Mouse (Mus musculus) embryonic facial prominence, embryonic 10.5 days (tissue): ENCODE data around the gene Fgfr2. TPM values are rescaled to one million over a fixed set of nuclear protein-coding genes. Genes with fewer than 3 reads are reported as not detected.

Experiments
- DNase-seq: peaks from one replicate; pipeline ENCODE4 v3.0.0-alpha.2; 2017; ENCODE audit warnings: low spot score
- H3K27ac ChIP-seq: fragments of 300-500 bp; sonication (generic); replicated peaks from 2 replicates; pipeline ENCODE4 v1.5.1; 2016; ENCODE audit warnings: mild to moderate bottlenecking
- H3K27me3 ChIP-seq: fragments of 300-500 bp; sonication (generic); replicated peaks from 2 replicates; pipeline ENCODE4 v1.6.1; 2016; ENCODE audit warnings: low read depth, mild to moderate bottlenecking; ENCODE audit not compliant: poor library complexity, severe bottlenecking
- H3K36me3 ChIP-seq: fragments of 300-500 bp; sonication (generic); replicated peaks from 2 replicates; pipeline ENCODE4 v1.6.1; 2016; ENCODE audit warnings: mild to moderate bottlenecking, moderate library complexity
- H3K4me1 ChIP-seq: fragments of 300-500 bp; sonication (generic); 2 replicates; pipeline ENCODE4 v1.6.1; 2016
- H3K4me3 ChIP-seq: fragments of 300-500 bp; sonication (generic); 2 replicates; pipeline ENCODE4 v1.5.1; 2016; ENCODE audit warnings: mild to moderate bottlenecking, moderate library complexity
- H3K9me3 ChIP-seq: fragments of 300-500 bp; sonication (generic); 2 replicates; pipeline ENCODE4 v1.6.1; 2016; ENCODE audit warnings: mild to moderate bottlenecking
- whole genome bisulfite sequencing: fragments of 180-500 bp; shearing (Covaris S2); methylation state at CpG from one replicate; pipeline ENCODE4 v1.1.7; 2016; 5-methylcytosine and 5-hydroxymethylcytosine counted together
- polyA plus RNA-seq: library from polyadenylated mRNA; unstranded; fragments of >200 nt; fragmentation: Nextera tagmentation; extraction: Ambion mirVana; gene quantifications from 2 replicates; pipeline ENCODE4 v1.2.1, GENCODE M21; 2016

Fgfr2 gene
- polyA plus RNA-seq, 1 experiment from 2014 or later: 74.3 TPM

DNA sequence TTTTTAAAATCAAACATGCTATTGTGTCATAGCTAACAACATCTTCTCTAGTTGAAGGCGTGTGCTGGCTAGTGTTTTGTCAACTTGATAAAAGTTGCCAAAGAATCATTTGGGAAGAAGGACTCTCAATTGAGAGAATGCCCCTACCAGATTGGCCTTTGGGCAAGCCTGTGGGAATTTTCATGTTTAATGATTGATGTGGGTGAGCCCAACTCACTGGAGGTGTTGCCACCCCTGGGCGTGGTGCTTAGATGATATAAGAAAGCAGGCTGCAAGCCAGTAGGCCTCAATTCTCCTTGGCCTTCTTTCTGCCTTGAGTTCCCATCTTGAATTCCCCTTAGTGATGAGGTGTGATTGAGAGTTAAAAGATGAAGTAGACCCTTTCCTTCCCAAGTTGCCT, 145.2 kb downstream of the Fgfr2 start:
- Histone ChIP-seq H3K4me1 (no peaks in the 10 kb centered on the region), H3K36me3 (peaks cover 85% of the 10 kb centered on the region), H3K4me3 (no peak overlapping the region), H3K9me3 (no peaks in the 10 kb centered on the region), H3K27me3 (no peaks in the 10 kb centered on the region), H3K27ac (no peak overlapping the region)
- 95% methylated on average over 2 of the region's 2 CpGs for whole genome bisulfite sequencing
- DNase-seq: no peak

DNA sequence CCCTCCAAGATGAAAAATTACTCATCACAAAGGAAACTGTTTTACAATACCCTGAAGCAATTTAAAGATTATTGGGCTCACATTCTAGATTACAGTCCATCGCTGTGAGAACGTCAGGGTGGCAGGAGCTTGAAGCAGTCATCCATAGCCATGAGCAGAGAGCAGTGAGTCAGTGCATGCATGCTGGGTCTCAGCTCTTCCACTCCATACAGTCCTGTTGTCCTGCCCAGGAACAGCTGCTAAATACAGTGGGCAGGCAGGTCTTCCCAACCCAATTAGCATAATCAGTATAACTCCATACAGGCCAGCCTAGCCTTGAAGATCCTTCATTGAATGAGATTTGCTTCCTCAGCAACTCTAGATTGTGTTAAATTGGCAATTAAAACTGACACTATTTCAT, 147.1 kb downstream of the Fgfr2 start:
- Histone ChIP-seq H3K4me3 (no peak overlapping the region), H3K27me3 (no peaks in the 10 kb centered on the region), H3K9me3 (no peaks in the 10 kb centered on the region), H3K4me1 (no peaks in the 10 kb centered on the region), H3K36me3 (peaks cover 78% of the 10 kb centered on the region), H3K27ac (no peak overlapping the region)
- DNase-seq: no peak
- WGBS: 95% methylated on average over 2 of the region's 2 CpGs

GRCm38 (mm10) chr7:132972079-132972478, 151.1 kb downstream of the Fgfr2 start:
- H3K9me3 ChIP-seq: no peaks in the 10 kb centered on the region
- no peaks in the 10 kb centered on the region for H3K27me3 ChIP-seq
- H3K4me1 ChIP-seq: no peaks in the 10 kb centered on the region
- 91% methylated on average over 2 of the region's 2 CpGs for WGBS
- peaks cover 66% of the 10 kb centered on the region for H3K36me3 ChIP-seq
- H3K27ac ChIP-seq: no peak overlapping the region
- no peak overlapping the region for H3K4me3 ChIP-seq
- DNase-seq: no peak

GRCm38 (mm10) chr7:132965707-132966106, 157.4 kb downstream of the Fgfr2 start:
- no peaks in the 10 kb centered on the region for H3K27me3 ChIP-seq
- H3K9me3 ChIP-seq: no peaks in the 10 kb centered on the region
- DNase-seq: no peak
- no peak overlapping the region for H3K27ac ChIP-seq
- 93% methylated on average over 2 of the region's 2 CpGs for WGBS
- peaks cover 27% of the 10 kb centered on the region for H3K36me3 ChIP-seq
- no peaks in the 10 kb centered on the region for H3K4me1 ChIP-seq
- no peak overlapping the region for H3K4me3 ChIP-seq

DNA sequence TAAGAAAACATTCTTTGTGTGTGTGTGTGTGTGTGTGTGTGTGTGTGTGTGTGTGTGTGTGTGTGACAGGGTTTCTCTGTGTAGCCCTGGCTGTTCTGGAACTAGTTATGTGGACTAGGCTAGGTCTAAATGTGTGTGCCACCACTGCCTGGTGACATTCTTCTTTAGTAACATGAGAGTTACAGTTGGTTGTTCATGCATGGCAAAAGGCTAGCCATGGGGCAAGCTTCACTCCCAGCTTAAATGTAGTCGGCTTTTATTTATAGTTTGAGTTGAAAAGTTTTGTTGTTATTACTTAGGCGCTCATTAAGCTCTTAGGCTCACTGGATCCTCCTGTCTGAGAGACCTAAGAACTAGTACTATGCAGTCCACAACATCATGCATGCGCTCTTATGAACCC, 158.8 kb downstream of the Fgfr2 start:
- Histone ChIP-seq H3K9me3 (no peaks in the 10 kb centered on the region), H3K36me3 (peaks cover 27% of the 10 kb centered on the region)
- 88% methylated on average over 3 of the region's 3 CpGs for WGBS

DNA sequence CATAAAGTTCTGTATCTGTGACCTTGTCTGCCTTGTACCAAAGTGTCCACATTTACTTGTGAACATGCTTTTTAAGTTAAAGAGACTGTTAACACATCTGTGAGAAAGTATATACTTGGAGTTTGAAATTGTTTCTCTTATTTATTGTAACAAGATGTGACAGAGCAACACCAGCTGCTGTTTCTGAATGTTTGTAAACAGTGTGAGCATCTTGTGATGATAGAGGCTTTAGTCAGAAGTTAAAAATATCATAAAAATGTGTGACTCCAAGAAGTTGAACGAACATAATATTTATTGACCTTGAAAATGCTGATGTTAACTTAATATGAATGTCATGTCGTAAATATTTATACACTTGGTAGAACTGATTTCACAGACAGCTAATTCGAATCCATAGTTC, 172.5 kb downstream of the Fgfr2 start:
- H3K4me1 ChIP-seq: no peaks in the 10 kb centered on the region
- no peak overlapping the region for H3K4me3 ChIP-seq
- no peaks in the 10 kb centered on the region for H3K9me3 ChIP-seq
- DNase-seq: no peak
- H3K27me3 ChIP-seq: no peaks in the 10 kb centered on the region
- WGBS: 96% methylated on average over 3 of the region's 3 CpGs
- no peak overlapping the region for H3K27ac ChIP-seq
- H3K36me3 ChIP-seq: 0 out of 2 replicates have a peak, but pooled peaks cover 3% of the 10 kb centered on the region

More for the DNA sequence above, 158.8 kb downstream of the Fgfr2 start:
- H3K4me1 ChIP-seq: no peaks in the 10 kb centered on the region
- H3K4me3 ChIP-seq: no peak overlapping the region
- DNase-seq: no peak
- no peak overlapping the region for H3K27ac ChIP-seq
- H3K27me3 ChIP-seq: no peaks in the 10 kb centered on the region

- no peak for DNase-seq
- no peaks in the 10 kb centered on the region for H3K27me3 ChIP-seq
- no peak overlapping the region for H3K27ac ChIP-seq
- no peaks in the 10 kb centered on the region for H3K4me1 ChIP-seq
- WGBS: 92% methylated on average over 4 of the region's 4 CpGs
- H3K9me3 ChIP-seq: no peaks in the 10 kb centered on the region
- 0 out of 2 replicates have a peak, but pooled peaks cover 3% of the 10 kb centered on the region for H3K36me3 ChIP-seq
- H3K4me3 ChIP-seq: no peak overlapping the region
Measured at GRCm38 (mm10) chr7:132949968-132950367, 173.2 kb downstream of the Fgfr2 start.

- WGBS: 95% methylated on average over 2 of the region's 2 CpGs
- no peaks in the 10 kb centered on the region for H3K36me3 ChIP-seq
- H3K27ac ChIP-seq: no peak overlapping the region
- no peak overlapping the region for H3K4me3 ChIP-seq
- H3K27me3 ChIP-seq: no peaks in the 10 kb centered on the region
- DNase-seq: no peak
- no peaks in the 10 kb centered on the region for H3K4me1 ChIP-seq
- H3K9me3 ChIP-seq: no peaks in the 10 kb centered on the region
Measured at GRCm38 (mm10) chr7:132940569-132940968, 182.6 kb downstream of the Fgfr2 start.

DNA sequence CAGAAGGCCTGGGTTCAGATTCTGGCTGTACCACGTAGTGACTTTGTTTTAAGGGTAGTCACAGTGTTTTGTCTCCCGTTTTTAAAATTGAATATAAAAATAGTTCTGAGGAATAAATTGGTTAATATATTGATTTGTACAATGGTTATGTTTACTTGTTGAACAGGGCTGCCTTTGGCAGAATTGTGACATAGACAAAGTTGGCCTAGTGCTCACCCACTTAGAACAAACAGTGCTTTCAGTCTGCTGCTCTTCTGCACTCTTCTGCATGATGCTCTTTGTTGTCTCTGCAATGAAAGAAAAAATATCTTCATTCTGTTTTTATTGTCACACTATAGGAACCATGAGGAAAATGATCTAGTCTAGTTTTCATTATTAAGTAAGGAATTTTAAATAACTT, 184.0 kb downstream of the Fgfr2 start:
- Histone ChIP-seq H3K27ac (no peak overlapping the region), H3K4me3 (no peak overlapping the region), H3K9me3 (no peaks in the 10 kb centered on the region), H3K4me1 (no peaks in the 10 kb centered on the region), H3K36me3 (no peaks in the 10 kb centered on the region), H3K27me3 (no peaks in the 10 kb centered on the region)
- 89% methylated on average over 2 of the region's 2 CpGs for whole genome bisulfite sequencing
- DNase-seq: no peak

DNA sequence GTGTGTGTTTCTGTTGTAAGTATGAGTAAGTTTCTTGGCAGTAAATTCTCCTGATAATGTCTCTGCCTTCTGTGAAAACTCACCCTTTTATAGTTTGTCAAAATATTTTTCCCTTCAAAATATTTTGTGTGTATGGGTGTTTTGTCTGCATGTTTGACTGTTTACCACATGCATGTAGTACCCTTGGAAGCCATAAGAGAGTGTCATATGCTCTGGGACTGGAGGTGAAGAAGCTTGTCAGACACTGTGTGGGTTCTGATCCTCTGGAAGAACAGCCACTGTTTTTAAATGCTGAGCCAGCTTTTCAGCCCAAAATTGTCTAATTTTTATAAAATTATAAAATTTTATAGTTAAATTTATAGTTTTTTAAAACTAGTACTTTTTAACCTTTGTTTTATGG, 188.4 kb downstream of the Fgfr2 start:
- DNase-seq: no peak
- H3K27me3 ChIP-seq: no peaks in the 10 kb centered on the region
- H3K4me1 ChIP-seq: peaks cover 18% of the 10 kb centered on the region
- no peaks in the 10 kb centered on the region for H3K9me3 ChIP-seq
- H3K27ac ChIP-seq: no peak overlapping the region
- H3K36me3 ChIP-seq: no peaks in the 10 kb centered on the region
- no peak overlapping the region for H3K4me3 ChIP-seq

- Histone ChIP-seq H3K4me1 (peaks cover 18% of the 10 kb centered on the region), H3K27ac (no peak overlapping the region), H3K4me3 (no peak overlapping the region), H3K27me3 (no peaks in the 10 kb centered on the region), H3K9me3 (no peaks in the 10 kb centered on the region), H3K36me3 (no peaks in the 10 kb centered on the region)
- no peak for DNase-seq
- 87% methylated on average over 1 of the region's 1 CpGs for WGBS
Measured at GRCm38 (mm10) chr7:132933331-132933730, 189.8 kb downstream of the Fgfr2 start.

- 2% methylated on average over 55 of the region's 55 CpGs for WGBS
Measured at GRCm38 (mm10) chr7:132931560-132932351, 191.4 kb downstream of the Fgfr2 start.

GRCm38 (mm10) chr7:132930850-132931559, 192.1 kb downstream of the Fgfr2 start, which contains the start of gene Zranb1:
TSS of gene Zranb1 (plus strand) at chr7:132931142.
- H3K4me1 ChIP-seq: peaks cover 18% of the 10 kb centered on the region
- peak within 1 kb of the TSS; percentile 77 for H3K4me3 ChIP-seq
- peak; percentile 99 for DNase-seq
- no peaks in the 10 kb centered on the region for H3K27me3 ChIP-seq
- under 1% methylated on average over 93 of the region's 93 CpGs for WGBS
- peak within 1 kb of the TSS; percentile 96 for H3K27ac ChIP-seq
- H3K36me3 ChIP-seq: no peaks in the 10 kb centered on the region
- H3K9me3 ChIP-seq: no peaks in the 10 kb centered on the region

More at GRCm38 (mm10) chr7:132931560-132932351, 191.4 kb downstream of the Fgfr2 start:
- Histone ChIP-seq H3K36me3 (no peaks in the 10 kb centered on the region), H3K4me3 (peak overlapping the region; percentile 77), H3K27me3 (no peaks in the 10 kb centered on the region), H3K4me1 (peaks cover 18% of the 10 kb centered on the region), H3K27ac (peak overlapping the region; percentile 96), H3K9me3 (no peaks in the 10 kb centered on the region)
- DNase-seq: no peak
